Mouse (Mus musculus) thymus, adult 2 months (tissue): ENCODE results near the gene Kras. TPM values are rescaled to one million over a fixed set of nuclear protein-coding genes. Genes with fewer than 3 reads are reported as not detected.

Source experiments
- DNase-seq: peaks from one replicate; pipeline ENCODE4 v3.0.0; 2021
- H3K27ac ChIP-seq: fragments of 200-500 bp; 2 replicates; pipeline ENCODE4 v1.5.1; 2012; ENCODE audit warnings: low read length, control low read depth; ENCODE audit not compliant: control insufficient read depth, insufficient read depth
- H3K27me3 ChIP-seq: fragments of 200-500 bp; 2 replicates; pipeline ENCODE4 v1.6.1; 2012; ENCODE audit warnings: mild to moderate bottlenecking, low read length, moderate library complexity, mixed read lengths; ENCODE audit not compliant: control insufficient read depth, insufficient read depth
- H3K36me3 ChIP-seq: fragments of 200-500 bp; 2 replicates; pipeline ENCODE4 v1.6.1; 2012; ENCODE audit warnings: mild to moderate bottlenecking, low read length, moderate library complexity; ENCODE audit not compliant: control insufficient read depth, insufficient read depth
- H3K4me1 ChIP-seq: fragments of 200-500 bp; replicated peaks from 2 replicates; pipeline ENCODE4 v1.6.1; 2012; ENCODE audit warnings: low read length; ENCODE audit not compliant: control insufficient read depth, insufficient read depth
- H3K4me3 ChIP-seq: fragments of 200-500 bp; 2 replicates; pipeline ENCODE4 v1.5.1; 2012; ENCODE audit warnings: mild to moderate bottlenecking, low read length, control low read depth, moderate library complexity; ENCODE audit not compliant: control insufficient read depth, insufficient read depth
- CTCF ChIP-seq: fragments of 200-500 bp; IDR thresholded peaks from 2 replicates; pipeline ENCODE4 v1.5.1; 2012; ENCODE audit warnings: mild to moderate bottlenecking, control low read depth, low read length, moderate library complexity, borderline replicate concordance; ENCODE audit not compliant: control insufficient read depth, poor library complexity, insufficient read depth; ENCODE audit errors: extremely low read depth
- POLR2A ChIP-seq: fragments of 200-500 bp; IDR thresholded peaks from 2 replicates; pipeline ENCODE4 v1.6.1; 2012; ENCODE audit warnings: mild to moderate bottlenecking, low read length, control low read depth, moderate library complexity; ENCODE audit not compliant: control insufficient read depth, poor library complexity, insufficient read depth; ENCODE audit errors: extremely low read depth
- WGBS: fragments of 180-500 bp; shearing (Covaris S2); methylation state at CpG from one replicate; pipeline ENCODE4 v1.1.7; 2018; 5-methylcytosine and 5-hydroxymethylcytosine counted together
- polyA plus RNA-seq: library from polyadenylated mRNA; depleted of rRNA; stranded (reverse); fragments of >200 nt; gene quantifications from 2 replicates; pipeline ENCODE4 v1.2.3, GENCODE M21; 2012; rRNA removed

Kras gene
- polyA plus RNA-seq = 30.3 and 36.2 TPM in 2 replicates

- Histone ChIP-seq H3K4me1 (peaks cover 11% of the 10 kb centered on the region), H3K27ac (peak within 1 kb of the TSS; percentile 62), H3K27me3 (no peaks in the 10 kb centered on the region), H3K36me3 (no peaks in the 10 kb centered on the region; the same call in 1 of the 2 replicates), H3K4me3 (peak within 1 kb of the TSS; percentile 99)
- TF ChIP-seq CTCF (0 out of 2 replicates have a peak, but pooled peaks have one; percentile 33), POLR2A (peak; percentile 62; the same call in 1 of the 2 replicates)
- WGBS = under 1% methylated on average over 80 of the region's 83 CpGs
- peak; percentile 91 for DNase-seq
Observed at GRCm38 (mm10) chr6:145250185-145250791, at the start of gene Kras. TSS of gene Kras (minus strand) at chr6:145250239.

- Histone ChIP-seq H3K4me3 (no peak overlapping the region), H3K36me3 (no peaks in the 10 kb centered on the region), H3K27ac (no peak overlapping the region), H3K4me1 (peaks cover 4% of the 10 kb centered on the region), H3K27me3 (no peaks in the 10 kb centered on the region)
- 80% methylated on average over 7 of the region's 7 CpGs for WGBS
- DNase-seq = no peak
- TF ChIP-seq POLR2A (no peak), CTCF (no peak)
Observed at GRCm38 (mm10) chr6:145297626-145298025, 47.6 kb upstream of the Kras start.

GRCm38 (mm10) chr6:145296979-145297378 is 46.9 kb upstream of the Kras start:
- Histone ChIP-seq H3K4me3 (no peak overlapping the region), H3K27ac (no peak overlapping the region), H3K27me3 (no peaks in the 10 kb centered on the region), H3K4me1 (no peaks in the 10 kb centered on the region), H3K36me3 (no peaks in the 10 kb centered on the region)
- WGBS = 93% methylated on average over 7 of the region's 7 CpGs
- DNase-seq = no peak
- TF ChIP-seq CTCF (no peak), POLR2A (no peak)

- no peak overlapping the region for H3K27ac ChIP-seq
- TF ChIP-seq POLR2A (no peak), CTCF (no peak)
- 88% methylated on average over 11 of the region's 11 CpGs for WGBS
- no peak for DNase-seq
- H3K36me3 ChIP-seq = no peaks in the 10 kb centered on the region
- H3K4me1 ChIP-seq = no peaks in the 10 kb centered on the region
- no peaks in the 10 kb centered on the region for H3K27me3 ChIP-seq
- no peak overlapping the region for H3K4me3 ChIP-seq
Observed at GRCm38 (mm10) chr6:145295171-145295570, 45.1 kb upstream of the Kras start.

- H3K27me3 ChIP-seq = no peaks in the 10 kb centered on the region
- H3K4me1 ChIP-seq = no peaks in the 10 kb centered on the region; the same call in 1 of the 2 replicates
- H3K36me3 ChIP-seq = no peaks in the 10 kb centered on the region
- H3K27ac ChIP-seq = no peak overlapping the region
- no peak overlapping the region for H3K4me3 ChIP-seq
- TF ChIP-seq POLR2A = no peak
- no peak for TF ChIP-seq CTCF
- 94% methylated on average over 6 of the region's 6 CpGs for WGBS
- no peak for DNase-seq
Observed at GRCm38 (mm10) chr6:145293156-145293555, 43.1 kb upstream of the Kras start.

- no peak overlapping the region for H3K4me3 ChIP-seq
- DNase-seq = no peak
Observed at GRCm38 (mm10) chr6:145291383-145292289, 41.6 kb upstream of the Kras start.

More at GRCm38 (mm10) chr6:145291383-145292289, 41.6 kb upstream of the Kras start:
- Histone ChIP-seq H3K36me3 (no peaks in the 10 kb centered on the region), H3K27ac (no peak overlapping the region), H3K4me1 (no peaks in the 10 kb centered on the region; the same call in 1 of the 2 replicates), H3K27me3 (no peaks in the 10 kb centered on the region)
- no peak for TF ChIP-seq POLR2A
- TF ChIP-seq CTCF = no peak
- WGBS = 49% methylated on average over 13 of the region's 13 CpGs
